Mouse (Mus musculus) skeletal muscle tissue, postnatal 0 days (tissue): ENCODE measurements around the gene Zc3h12a. TPM values are rescaled to one million over a fixed set of nuclear protein-coding genes. Genes with fewer than 3 reads are reported as not detected.

ENCODE experiments used
- polyA plus RNA-seq: library from polyadenylated mRNA; unstranded; fragments of >200 nt; fragmentation: Nextera tagmentation; extraction: Ambion mirVana; gene quantifications from 2 replicates; pipeline ENCODE4 v1.2.1, GENCODE M21; 2015

Gene Zc3h12a
- polyA plus RNA-seq: 0.86 and 0.96 TPM in 2 replicates

GRCm38 (mm10) chr4:125127305-125128084, at the start of gene Zc3h12a:
Gene Zc3h12a (minus strand): TSS chr4:125127840.

GRCm38 (mm10) chr4:125084403-125085345, 43.0 kb downstream of the Zc3h12a start, which contains the start of gene Meaf6:
Gene Meaf6 (plus strand): TSS chr4:125085134.

Other genes with a start within 250 kb of the Zc3h12a start
- not detected in 2 replicates for gene Epha10, start 246.9 kb downstream of the Zc3h12a start, polyA plus RNA-seq
- 6.2 and 7.4 TPM in 2 replicates for gene 9930104L06Rik, start 190.8 kb downstream of the Zc3h12a start, polyA plus RNA-seq
- gene Cdca8, start 188.5 kb downstream of the Zc3h12a start, polyA plus RNA-seq: 20.0 and 21.6 TPM in 2 replicates
- 0.42 TPM in 1 of 2 replicates, not detected in the other for gene Rspo1, start 141.4 kb downstream of the Zc3h12a start, polyA plus RNA-seq
- gene Gnl2, start 111.3 kb downstream of the Zc3h12a start, polyA plus RNA-seq: 50.3 and 52.8 TPM in 2 replicates
- 0.10 TPM in 1 of 2 replicates, not detected in the other for gene Dnali1, start 62.1 kb downstream of the Zc3h12a start, polyA plus RNA-seq
- gene Snip1, start 61.2 kb downstream of the Zc3h12a start, polyA plus RNA-seq: 11.1 and 11.8 TPM in 2 replicates
- gene Meaf6, start 42.7 kb downstream of the Zc3h12a start, polyA plus RNA-seq: 17.1 and 21.5 TPM in 2 replicates